Mouse (Mus musculus): ENCODE data around the gene Ptprb.

DNA sequence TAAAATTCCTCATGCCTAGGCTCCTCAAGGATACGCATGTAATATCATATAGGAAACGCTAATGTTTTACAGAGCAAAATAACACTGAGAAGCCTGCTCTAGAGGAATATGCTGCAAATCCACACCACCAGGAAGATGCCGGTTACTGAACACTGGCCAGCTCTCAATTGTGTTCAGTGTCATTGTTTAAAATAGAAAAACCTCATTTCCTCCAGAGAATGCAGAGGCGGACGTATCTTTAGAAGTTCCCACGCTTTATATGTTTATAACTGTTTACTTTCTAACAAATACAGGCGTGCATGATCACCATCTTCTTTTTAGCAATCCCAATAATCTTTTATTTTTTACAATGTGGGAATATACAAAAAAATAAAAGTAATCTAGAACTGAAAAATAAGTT, 33.1 kb upstream of the Ptprb start:
- TF ChIP-seq CTCF (IDR thresholded peaks at IDR 0.05; ENCODE audit: control insufficient read depth, insufficient read depth, low read length) (no peak), POLR2A (IDR thresholded peaks at IDR 0.05; ENCODE audit: borderline replicate concordance, control insufficient read depth, low read depth, low read length) (no peak)
